Mouse (Mus musculus): Measurements from ENCODE around the gene Crcp. TPM values are rescaled to one million over a fixed set of nuclear protein-coding genes. Genes with fewer than 3 reads are reported as not detected.

Crcp gene
- total and polyA plus RNA-seq, 3 experiments, result 42.3 to 63.2 (median 58.3) TPM

DNA sequence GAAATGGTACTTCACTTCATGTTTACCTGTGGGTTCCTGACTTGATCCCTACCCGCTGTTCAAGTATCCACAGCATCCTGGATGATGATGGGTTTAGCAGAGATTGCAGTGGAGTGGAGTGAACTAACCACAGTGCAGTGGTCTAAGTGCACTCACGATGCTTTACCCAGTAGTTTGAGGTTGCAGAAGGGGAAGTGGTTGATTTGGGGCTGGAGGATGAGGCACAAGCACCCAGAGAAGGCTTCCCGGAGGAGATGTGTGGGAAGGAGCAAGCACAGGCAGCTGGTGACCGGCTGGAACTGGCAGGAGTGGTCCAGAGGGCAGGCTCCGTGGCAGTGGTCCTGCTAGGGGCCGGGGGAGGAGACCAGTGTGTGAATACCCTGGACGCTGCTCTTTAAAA, 60.1 kb downstream of the Crcp start:
- DNase-seq (ENCODE audit: extremely low read depth), result peak; percentile 74
- Histone ChIP-seq H3K27me3 (replicated peaks) (no peaks in the 10 kb centered on the region), H3K79me2 (replicated peaks; ENCODE audit: control insufficient read depth, extremely low read depth, insufficient read depth, poor library complexity, severe bottlenecking) (peaks cover 45% of the 10 kb centered on the region), H3K27ac (ENCODE audit: insufficient read depth, low read depth) (peak overlapping the region; percentile 73), H3K36me3 (replicated peaks in 1 of 2; ENCODE audit: control insufficient read depth in 1 of 2, insufficient read depth in 1 of 2, low read length in 1 of 2) (peaks cover 11 to 77% of the 10 kb centered on the region in 2 experiments), H3K4me3 (replicated peaks in 1 of 3; ENCODE audit: low read depth in 2 of 3, low read length in 2 of 3, poor library complexity in 1 of 3) (peak overlapping the region in 1 of 3 experiments; percentile 8), H3K4me2 (ENCODE audit: insufficient read depth, low read depth, poor library complexity, severe bottlenecking) (peak overlapping the region; percentile 17; the same call in 1 of the 2 replicates), H3K9ac (ENCODE audit: insufficient read depth, low read depth) (no peak overlapping the region), H3K9me3 (replicated peaks; ENCODE audit: low read length) (peaks cover 2% of the 10 kb centered on the region), H3K4me1 (ENCODE audit: control insufficient read depth in 1 of 2, insufficient read depth in 2 of 2) (peaks cover 21 to 38% of the 10 kb centered on the region in 2 experiments)
- dilution Hi-C loops (cut with MboI; ENCODE audit: extremely low pct_ligation_motif_present, extremely low pct_unique_long_range_greater_than_20kb, low sequenced_read_pairs), result no loop called here
- TF ChIP-seq EP300 (IDR thresholded peaks at IDR 0.05; ENCODE audit: low read length) (peak; percentile 29; the same call in 1 of the 2 replicates), TCF12 (IDR thresholded peaks at IDR 0.05; ENCODE audit: low read depth, low read length) (no peak)
- in situ Hi-C loops (cut with MboI; ENCODE audit: low pct_ligation_motif_present, low pct_unique_long_range_greater_than_20kb, low sequenced_read_pairs), result no loop called here

DNA sequence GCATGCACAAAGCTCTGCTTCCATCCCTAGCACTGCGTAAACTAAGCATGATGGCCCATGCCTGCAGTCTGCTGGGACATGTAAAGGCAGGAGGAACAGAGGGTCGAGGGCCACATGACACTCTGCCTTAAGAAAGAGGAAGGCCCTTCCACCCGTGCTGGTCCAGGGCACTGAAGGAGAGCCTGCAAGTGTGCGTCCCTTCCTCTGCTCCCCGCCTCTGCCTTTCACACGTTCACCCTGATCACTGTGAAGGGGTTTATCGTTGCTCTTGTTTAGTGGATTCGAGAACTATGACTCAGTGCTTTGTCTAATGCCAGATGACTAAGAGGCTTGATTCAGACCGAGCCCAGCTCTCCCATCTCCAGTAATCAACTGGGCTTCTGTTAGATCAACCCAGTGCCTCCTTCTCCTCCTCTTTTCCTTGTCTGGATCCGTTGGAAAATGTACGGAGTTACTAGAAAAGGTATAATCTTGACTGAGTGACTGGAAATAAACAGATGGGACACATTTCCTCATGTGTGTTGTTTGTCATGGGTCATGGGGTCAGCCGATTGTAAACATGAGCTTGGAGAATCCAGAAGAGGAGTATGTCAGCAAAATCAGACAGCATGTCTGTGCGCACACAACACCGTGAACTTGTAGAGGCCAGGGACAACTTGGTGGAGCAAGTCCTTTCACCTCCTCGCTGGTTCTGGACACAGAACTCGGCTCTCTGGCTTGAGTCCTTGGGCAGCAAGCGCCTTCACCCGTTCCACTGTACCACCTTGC, 60.7 kb downstream of the Crcp start:
- DNase-seq (ENCODE audit: extremely low read depth), result peak; percentile 44
- Histone ChIP-seq H3K4me1 (ENCODE audit: control insufficient read depth in 1 of 2, insufficient read depth in 2 of 2) (peaks cover 21 to 38% of the 10 kb centered on the region in 2 experiments), H3K27me3 (replicated peaks) (no peaks in the 10 kb centered on the region), H3K4me3 (replicated peaks in 1 of 3; ENCODE audit: low read depth in 2 of 3, low read length in 2 of 3, poor library complexity in 1 of 3) (peak overlapping the region in 1 of 3 experiments; percentile 8), H3K9me3 (replicated peaks; ENCODE audit: low read length) (peaks cover 2% of the 10 kb centered on the region), H3K9ac (ENCODE audit: insufficient read depth, low read depth) (no peak overlapping the region), H3K79me2 (replicated peaks; ENCODE audit: control insufficient read depth, extremely low read depth, insufficient read depth, poor library complexity, severe bottlenecking) (peaks cover 46% of the 10 kb centered on the region), H3K36me3 (replicated peaks in 1 of 2; ENCODE audit: control insufficient read depth in 1 of 2, insufficient read depth in 1 of 2, low read length in 1 of 2) (peaks cover 6 to 72% of the 10 kb centered on the region in 2 experiments), H3K27ac (ENCODE audit: insufficient read depth, low read depth) (peak overlapping the region; percentile 73), H3K4me2 (ENCODE audit: insufficient read depth, low read depth, poor library complexity, severe bottlenecking) (peak overlapping the region; percentile 8; the same call in 1 of the 2 replicates)
- in situ Hi-C loops (cut with MboI; ENCODE audit: low pct_ligation_motif_present, low pct_unique_long_range_greater_than_20kb, low sequenced_read_pairs), result no loop called here
- dilution Hi-C loops (cut with MboI; ENCODE audit: extremely low pct_ligation_motif_present, extremely low pct_unique_long_range_greater_than_20kb, low sequenced_read_pairs), result no loop called here
- TF ChIP-seq MYC (IDR thresholded peaks at IDR 0.05; ENCODE audit: low read depth, low read length) (no peak), NELFE (IDR thresholded peaks at IDR 0.05; ENCODE audit: low read depth, low read length) (no peak)

GRCm38 (mm10) chr5:130096754-130097153, 67.7 kb downstream of the Crcp start:
- Histone ChIP-seq H3K4me2 (ENCODE audit: insufficient read depth, low read depth, poor library complexity, severe bottlenecking) (no peak overlapping the region), H3K36me3 (replicated peaks in 1 of 2; ENCODE audit: control insufficient read depth in 1 of 2, insufficient read depth in 1 of 2, low read length in 1 of 2) (peaks cover 8 to 76% of the 10 kb centered on the region in 2 experiments), H3K4me3 (replicated peaks in 1 of 3; ENCODE audit: low read depth in 2 of 3, low read length in 2 of 3, poor library complexity in 1 of 3) (no peak overlapping the region), H3K79me2 (replicated peaks; ENCODE audit: control insufficient read depth, extremely low read depth, insufficient read depth, poor library complexity, severe bottlenecking) (peaks cover 25% of the 10 kb centered on the region), H3K9ac (ENCODE audit: insufficient read depth, low read depth) (no peak overlapping the region), H3K4me1 (ENCODE audit: control insufficient read depth in 1 of 2, insufficient read depth in 2 of 2) (peaks cover 4 to 34% of the 10 kb centered on the region in 2 experiments), H3K27me3 (replicated peaks) (no peaks in the 10 kb centered on the region), H3K9me3 (replicated peaks; ENCODE audit: low read length) (peaks cover 3% of the 10 kb centered on the region), H3K27ac (ENCODE audit: insufficient read depth, low read depth) (no peak overlapping the region)
- no peak for DNase-seq (ENCODE audit: extremely low read depth)
- in situ Hi-C loops (cut with MboI; ENCODE audit: low pct_ligation_motif_present, low pct_unique_long_range_greater_than_20kb, low sequenced_read_pairs), result no loop called here
- no peak for TF ChIP-seq ZNF384 (IDR thresholded peaks at IDR 0.05; ENCODE audit: low read depth, low read length)
- no peak for TF ChIP-seq NELFE (IDR thresholded peaks at IDR 0.05; ENCODE audit: low read depth, low read length)
- no peak for TF ChIP-seq UBTF (IDR thresholded peaks at IDR 0.05; ENCODE audit: low read depth, low read length)
- TF ChIP-seq MXI1 (IDR thresholded peaks at IDR 0.05; ENCODE audit: low read depth, low read length), result no peak
- no peak for TF ChIP-seq IRF4 (IDR thresholded peaks at IDR 0.05; ENCODE audit: low read depth, low read length)
- no peak for TF ChIP-seq RAD21 (IDR thresholded peaks at IDR 0.05; ENCODE audit: low read depth, low read length)
- TF ChIP-seq E2F4 (IDR thresholded peaks at IDR 0.05; ENCODE audit: insufficient replicate concordance, low read depth, low read length), result no peak
- TF ChIP-seq PAX5 (IDR thresholded peaks at IDR 0.05; ENCODE audit: low read length), result no peak
- no peak for TF ChIP-seq MEF2A (IDR thresholded peaks at IDR 0.05; ENCODE audit: borderline replicate concordance, low read depth, low read length)
- TF ChIP-seq EP300 (IDR thresholded peaks at IDR 0.05; ENCODE audit: low read length), result no peak
- TF ChIP-seq USF1 (IDR thresholded peaks at IDR 0.05; ENCODE audit: low read depth, low read length), result no peak
- no peak for TF ChIP-seq MAZ (IDR thresholded peaks at IDR 0.05; ENCODE audit: low read depth, low read length)
- no peak for TF ChIP-seq CTCF (conservative IDR thresholded peaks at IDR 0.05 in 1 of 2, IDR thresholded peaks at IDR 0.05 in 1 of 2; ENCODE audit: low read depth in 2 of 2, low read length in 2 of 2)
- no peak for TF ChIP-seq ZC3H11A (IDR thresholded peaks at IDR 0.05; ENCODE audit: low read depth, low read length)
- no peak for TF ChIP-seq ELF1 (IDR thresholded peaks at IDR 0.05; ENCODE audit: low read depth, low read length)
- dilution Hi-C loops (cut with MboI; ENCODE audit: extremely low pct_ligation_motif_present, extremely low pct_unique_long_range_greater_than_20kb, low sequenced_read_pairs), result no loop called here

All from CH12.LX (cell line).